Mouse (Mus musculus) forebrain, embryonic 15.5 days (tissue): ENCODE measurements at regions not wholly inside any gene's neighbourhood (a gene's known extent, or its start where the extent isn't known, plus 50 kb on each side); places are given as distances from the start of the nearest gene placed in this dataset.

Experiments
- ATAC-seq: fragments of 200-750 bp; cut with Nextera tagmentation; replicated peaks from 2 replicates; pipeline ENCODE4 v1.8.0; 2017; ENCODE audit warnings: mild to moderate bottlenecking, moderate TSS enrichment, moderate library complexity
- H3K27ac ChIP-seq: fragments of 300-500 bp; sonication (generic); replicated peaks from 2 replicates; pipeline ENCODE4 v1.5.1; 2015; ENCODE audit warnings: mild to moderate bottlenecking, inconsistent platforms
- H3K27me3 ChIP-seq: fragments of 300-500 bp; sonication (generic); 2 replicates; pipeline ENCODE4 v1.6.1; 2015; ENCODE audit warnings: inconsistent platforms
- H3K36me3 ChIP-seq: fragments of 300-500 bp; sonication (generic); 2 replicates; pipeline ENCODE4 v1.6.1; 2015; ENCODE audit warnings: mild to moderate bottlenecking, inconsistent platforms
- H3K4me1 ChIP-seq: fragments of 300-500 bp; sonication (generic); 2 replicates; pipeline ENCODE4 v1.6.1; 2015; ENCODE audit warnings: inconsistent platforms
- H3K4me2 ChIP-seq: fragments of 300-500 bp; sonication (generic); replicated peaks from 2 replicates; pipeline ENCODE4 v1.6.1; 2015; ENCODE audit warnings: mild to moderate bottlenecking, inconsistent platforms
- H3K4me3 ChIP-seq: fragments of 300-500 bp; sonication (generic); 2 replicates; pipeline ENCODE4 v1.5.1; 2015; ENCODE audit warnings: mild to moderate bottlenecking, inconsistent platforms
- H3K9ac ChIP-seq: fragments of 300-500 bp; sonication (generic); replicated peaks from 2 replicates; pipeline ENCODE4 v1.6.1; 2015; ENCODE audit warnings: mild to moderate bottlenecking, inconsistent platforms
- H3K9me3 ChIP-seq: fragments of 300-500 bp; sonication (generic); 2 replicates; pipeline ENCODE4 v1.6.1; 2016; ENCODE audit warnings: inconsistent platforms
- WGBS: fragments of 180-500 bp; shearing (Covaris S2); methylation state at CpG from one replicate; pipeline ENCODE4 v1.1.7; 2015; ENCODE audit warnings: mixed read lengths; 5-methylcytosine and 5-hydroxymethylcytosine counted together

GRCm38 (mm10) chr11:71976724-71977481 is 60.4 kb downstream of the Aipl1 start:
- Histone ChIP-seq H3K4me2 (no peak overlapping the region), H3K4me1 (peaks cover 11% of the 10 kb centered on the region; the same call in 1 of the 2 replicates), H3K36me3 (no peaks in the 10 kb centered on the region), H3K27me3 (no peaks in the 10 kb centered on the region), H3K9ac (no peak overlapping the region), H3K9me3 (no peaks in the 10 kb centered on the region), H3K4me3 (no peak overlapping the region), H3K27ac (no peak overlapping the region)
- 62% methylated on average over 15 of the region's 15 CpGs for WGBS
- ATAC-seq, result no peak

- no peak overlapping the region for H3K27ac ChIP-seq
- ATAC-seq, result peak; percentile 38; the same call in 1 of the 2 replicates
- no peak overlapping the region for H3K4me3 ChIP-seq
- H3K36me3 ChIP-seq, result no peaks in the 10 kb centered on the region
- no peak overlapping the region for H3K9ac ChIP-seq
- peaks cover 5% of the 10 kb centered on the region; the same call in 1 of the 2 replicates for H3K4me1 ChIP-seq
- no peaks in the 10 kb centered on the region for H3K27me3 ChIP-seq
- 54% methylated on average over 5 of the region's 5 CpGs for WGBS
- H3K9me3 ChIP-seq, result no peaks in the 10 kb centered on the region
- no peak overlapping the region for H3K4me2 ChIP-seq
Observed at GRCm38 (mm10) chr11:71971351-71971750, 66.0 kb downstream of the Aipl1 start.

GRCm38 (mm10) chr11:71962306-71962705 is 75.0 kb downstream of the Aipl1 start:
- no peak for ATAC-seq
- 89% methylated on average over 3 of the region's 3 CpGs for WGBS
- Histone ChIP-seq H3K36me3 (no peaks in the 10 kb centered on the region), H3K4me1 (peaks cover 3% of the 10 kb centered on the region; the same call in 1 of the 2 replicates), H3K27me3 (no peaks in the 10 kb centered on the region), H3K27ac (no peak overlapping the region), H3K4me2 (no peak overlapping the region), H3K4me3 (no peak overlapping the region), H3K9me3 (no peaks in the 10 kb centered on the region), H3K9ac (no peak overlapping the region)

- Histone ChIP-seq H3K36me3 (no peaks in the 10 kb centered on the region), H3K27ac (no peak overlapping the region), H3K4me2 (no peak overlapping the region), H3K4me1 (peaks cover 8% of the 10 kb centered on the region), H3K9ac (no peak overlapping the region), H3K27me3 (no peaks in the 10 kb centered on the region), H3K9me3 (no peaks in the 10 kb centered on the region), H3K4me3 (no peak overlapping the region)
- no peak for ATAC-seq
- 73% methylated on average over 2 of the region's 2 CpGs for WGBS
Observed at GRCm38 (mm10) chr11:71952533-71952932, 84.8 kb downstream of the Aipl1 start.

- Histone ChIP-seq H3K4me3 (no peak overlapping the region), H3K9ac (no peak overlapping the region), H3K4me2 (no peak overlapping the region), H3K27me3 (no peaks in the 10 kb centered on the region), H3K9me3 (no peaks in the 10 kb centered on the region), H3K36me3 (no peaks in the 10 kb centered on the region), H3K4me1 (peaks cover 19% of the 10 kb centered on the region; the same call in 1 of the 2 replicates), H3K27ac (no peak overlapping the region)
- ATAC-seq, result no peak
- WGBS, result 27% methylated on average over 5 of the region's 5 CpGs
Observed at GRCm38 (mm10) chr11:71947161-71947560, 90.1 kb downstream of the Aipl1 start.

- Histone ChIP-seq H3K4me2 (no peak overlapping the region), H3K9ac (no peak overlapping the region), H3K4me3 (no peak overlapping the region), H3K27me3 (no peaks in the 10 kb centered on the region), H3K27ac (0 out of 2 replicates have a peak overlapping the region, but pooled peaks have one; percentile 3), H3K36me3 (no peaks in the 10 kb centered on the region), H3K4me1 (peaks cover 19% of the 10 kb centered on the region; the same call in 1 of the 2 replicates), H3K9me3 (no peaks in the 10 kb centered on the region)
- ATAC-seq, result no peak
Observed at GRCm38 (mm10) chr11:71945098-71945413, 92.3 kb downstream of the Aipl1 start.

- Histone ChIP-seq H3K27me3 (no peaks in the 10 kb centered on the region), H3K9me3 (no peaks in the 10 kb centered on the region), H3K9ac (no peak overlapping the region), H3K4me3 (no peak overlapping the region), H3K36me3 (no peaks in the 10 kb centered on the region), H3K27ac (peak overlapping the region; percentile 44), H3K4me1 (peaks cover 19% of the 10 kb centered on the region; the same call in 1 of the 2 replicates), H3K4me2 (no peak overlapping the region)
- WGBS, result 34% methylated on average over 9 of the region's 9 CpGs
- peak; percentile 64; the same call in 1 of the 2 replicates for ATAC-seq
Observed at GRCm38 (mm10) chr11:71944398-71945097, 92.8 kb downstream of the Aipl1 start.

GRCm38 (mm10) chr11:71943512-71943911 is 93.8 kb downstream of the Aipl1 start:
- Histone ChIP-seq H3K36me3 (no peaks in the 10 kb centered on the region), H3K4me3 (no peak overlapping the region), H3K4me1 (peaks cover 19% of the 10 kb centered on the region; the same call in 1 of the 2 replicates), H3K9ac (no peak overlapping the region), H3K9me3 (no peaks in the 10 kb centered on the region), H3K4me2 (no peak overlapping the region), H3K27me3 (no peaks in the 10 kb centered on the region), H3K27ac (no peak overlapping the region)
- ATAC-seq, result 0 out of 2 replicates have a peak, but pooled peaks have one; percentile 48
- 32% methylated on average over 3 of the region's 3 CpGs for WGBS

GRCm38 (mm10) chr11:71939066-71939465 is 98.2 kb downstream of the Aipl1 start:
- Histone ChIP-seq H3K4me2 (no peak overlapping the region), H3K27ac (no peak overlapping the region), H3K9ac (no peak overlapping the region), H3K36me3 (no peaks in the 10 kb centered on the region), H3K27me3 (no peaks in the 10 kb centered on the region), H3K4me1 (peaks cover 6% of the 10 kb centered on the region; the same call in 1 of the 2 replicates), H3K9me3 (no peaks in the 10 kb centered on the region), H3K4me3 (no peak overlapping the region)
- WGBS, result 66% methylated on average over 6 of the region's 6 CpGs
- no peak for ATAC-seq

GRCm38 (mm10) chr11:71937108-71937507 is 100.2 kb downstream of the Aipl1 start:
- H3K4me3 ChIP-seq, result no peak overlapping the region
- no peaks in the 10 kb centered on the region for H3K36me3 ChIP-seq
- H3K27me3 ChIP-seq, result no peaks in the 10 kb centered on the region
- ATAC-seq, result no peak
- no peak overlapping the region for H3K9ac ChIP-seq
- H3K4me1 ChIP-seq, result no peaks in the 10 kb centered on the region
- no peak overlapping the region for H3K4me2 ChIP-seq
- WGBS, result 35% methylated on average over 6 of the region's 6 CpGs
- no peaks in the 10 kb centered on the region for H3K9me3 ChIP-seq
- no peak overlapping the region for H3K27ac ChIP-seq

GRCm38 (mm10) chr11:71929716-71930488 is 107.4 kb downstream of the Aipl1 start:
- ATAC-seq, result peak; percentile 61; the same call in 1 of the 2 replicates
- no peak overlapping the region for H3K9ac ChIP-seq
- no peak overlapping the region for H3K4me2 ChIP-seq
- H3K4me3 ChIP-seq, result no peak overlapping the region
- 64% methylated on average over 7 of the region's 7 CpGs for WGBS
- H3K27ac ChIP-seq, result peak overlapping the region; percentile 51; the same call in 1 of the 2 replicates
- no peaks in the 10 kb centered on the region for H3K36me3 ChIP-seq
- peaks cover 9% of the 10 kb centered on the region for H3K4me1 ChIP-seq
- no peaks in the 10 kb centered on the region for H3K9me3 ChIP-seq
- H3K27me3 ChIP-seq, result no peaks in the 10 kb centered on the region

GRCm38 (mm10) chr11:71914665-71915064 is 122.6 kb downstream of the Aipl1 start:
- Histone ChIP-seq H3K4me1 (0 out of 2 replicates have a peak, but pooled peaks cover 4% of the 10 kb centered on the region), H3K9ac (no peak overlapping the region), H3K4me2 (no peak overlapping the region), H3K27ac (no peak overlapping the region), H3K27me3 (no peaks in the 10 kb centered on the region), H3K9me3 (no peaks in the 10 kb centered on the region), H3K36me3 (no peaks in the 10 kb centered on the region), H3K4me3 (no peak overlapping the region)
- ATAC-seq, result no peak
- WGBS, result 64% methylated on average over 5 of the region's 5 CpGs
